Mouse (Mus musculus): ENCODE results near the gene Gatb. TPM values are rescaled to one million over a fixed set of nuclear protein-coding genes. Genes with fewer than 3 reads are reported as not detected.

Gatb gene
- total RNA-seq, 2 experiments from 2014 or later, result 22.4 to 44.5 TPM

GRCm38 (mm10) chr3:85649176-85649575 is 75.3 kb downstream of the Gatb start:
- ATAC-seq (replicated peaks; ENCODE audit: poor library complexity, severe bottlenecking), result no peak

GRCm38 (mm10) chr3:85652727-85653665 is 79.1 kb downstream of the Gatb start:
- no peak for ATAC-seq (replicated peaks; ENCODE audit: poor library complexity, severe bottlenecking)

- no peak for ATAC-seq (replicated peaks; ENCODE audit: poor library complexity, severe bottlenecking)
Observed at GRCm38 (mm10) chr3:85655538-85655937, 81.6 kb downstream of the Gatb start.

- no peak for ATAC-seq (replicated peaks; ENCODE audit: poor library complexity, severe bottlenecking)
Observed at GRCm38 (mm10) chr3:85659681-85660080, 85.8 kb downstream of the Gatb start.

- ATAC-seq (replicated peaks; ENCODE audit: poor library complexity, severe bottlenecking), result no peak
Observed at GRCm38 (mm10) chr3:85661926-85662813, 88.3 kb downstream of the Gatb start.

- ATAC-seq (replicated peaks; ENCODE audit: poor library complexity, severe bottlenecking), result no peak
Observed at GRCm38 (mm10) chr3:85663826-85664225, 89.9 kb downstream of the Gatb start.

- ATAC-seq (replicated peaks; ENCODE audit: poor library complexity, severe bottlenecking), result no peak
Observed at GRCm38 (mm10) chr3:85664591-85665171, 90.8 kb downstream of the Gatb start.

- no peak for ATAC-seq (replicated peaks; ENCODE audit: poor library complexity, severe bottlenecking)
Observed at GRCm38 (mm10) chr3:85666166-85666565, 92.2 kb downstream of the Gatb start.

- no peak for ATAC-seq (replicated peaks; ENCODE audit: poor library complexity, severe bottlenecking)
Observed at GRCm38 (mm10) chr3:85666736-85667135, 92.8 kb downstream of the Gatb start.

GRCm38 (mm10) chr3:85667683-85668082 is 93.8 kb downstream of the Gatb start:
- no peak for ATAC-seq (replicated peaks; ENCODE audit: poor library complexity, severe bottlenecking)

- ATAC-seq (replicated peaks; ENCODE audit: poor library complexity, severe bottlenecking), result no peak
Observed at GRCm38 (mm10) chr3:85669844-85670243, 95.9 kb downstream of the Gatb start.

GRCm38 (mm10) chr3:85677133-85677532 is 103.2 kb downstream of the Gatb start:
- no peak for ATAC-seq (replicated peaks; ENCODE audit: poor library complexity, severe bottlenecking)

- ATAC-seq (replicated peaks; ENCODE audit: poor library complexity, severe bottlenecking), result no peak
Observed at GRCm38 (mm10) chr3:85677952-85678351, 104.0 kb downstream of the Gatb start.

- ATAC-seq (replicated peaks; ENCODE audit: poor library complexity, severe bottlenecking), result no peak
Observed at GRCm38 (mm10) chr3:85679312-85679933, 105.5 kb downstream of the Gatb start.

GRCm38 (mm10) chr3:85679960-85680359 is 106.0 kb downstream of the Gatb start:
- no peak for ATAC-seq (replicated peaks; ENCODE audit: poor library complexity, severe bottlenecking)

GRCm38 (mm10) chr3:85681136-85681535 is 107.2 kb downstream of the Gatb start:
- no peak for ATAC-seq (replicated peaks; ENCODE audit: poor library complexity, severe bottlenecking)

GRCm38 (mm10) chr3:85683618-85684017 is 109.7 kb downstream of the Gatb start:
- no peak for ATAC-seq (replicated peaks; ENCODE audit: poor library complexity, severe bottlenecking)

- no peak for ATAC-seq (replicated peaks; ENCODE audit: poor library complexity, severe bottlenecking)
Observed at GRCm38 (mm10) chr3:85685271-85685670, 111.4 kb downstream of the Gatb start.

GRCm38 (mm10) chr3:85688341-85688740 is 114.4 kb downstream of the Gatb start:
- no peak for ATAC-seq (replicated peaks; ENCODE audit: poor library complexity, severe bottlenecking)

- no peak for ATAC-seq (replicated peaks; ENCODE audit: poor library complexity, severe bottlenecking)
Observed at GRCm38 (mm10) chr3:85691134-85691533, 117.2 kb downstream of the Gatb start.
